In genomic region chr9:105990099-105990498, GRCm38 (mm10) we compare ENCODE assay signal across 20 mouse cellular contexts. TPM values are rescaled to one million over a fixed set of nuclear protein-coding genes. Genes with fewer than 3 reads are reported as not detected.
"Had no signal": no experiment of that assay in that cellular context is flagged by ENCODE, and none has a peak within 500 bp of the region (broad histone marks: within the 10 kb centered on the region; RNA-seq: fewer than 3 reads in every experiment).

No protein-coding gene starts in this region.

- H3K9me3 ChIP-seq: midbrain, embryonic 10.5 days; midbrain, embryonic 12.5 days; neural tube, embryonic 13.5 days; neural tube, embryonic 15.5 days had no signal

- ATAC-seq: midbrain, embryonic 16.5 days had no signal

- DNase-seq: lung, adult 18-20 months; lung, embryonic 14.5 days; lung, postnatal 10 days; lung, postnatal 4 days; midbrain, embryonic 14.5 days; retina, postnatal 1 day; right cerebral cortex, adult 18-20 months; right cerebral cortex, postnatal 25 days; spleen, adult 18-20 months; thymus, adult 18-20 months; thymus, postnatal 14 days; thymus, postnatal 36 days had no signal

- H3K36me3 ChIP-seq: midbrain, embryonic 10.5 days; midbrain, embryonic 12.5 days; neural tube, embryonic 13.5 days; neural tube, embryonic 15.5 days had no signal

- H3K9ac ChIP-seq: lung, embryonic 14.5 days; midbrain, embryonic 12.5 days; neural tube, embryonic 13.5 days; neural tube, embryonic 15.5 days had no signal

- H3K4me2 ChIP-seq: lung, embryonic 14.5 days; midbrain, embryonic 12.5 days; neural tube, embryonic 13.5 days; neural tube, embryonic 15.5 days had no signal

- H3K4me3 ChIP-seq: midbrain, embryonic 10.5 days; midbrain, embryonic 12.5 days; myocyte; neural tube, embryonic 13.5 days; neural tube, embryonic 15.5 days had no signal

- H3K27me3 ChIP-seq: midbrain, embryonic 12.5 days; neural tube, embryonic 13.5 days; neural tube, embryonic 15.5 days had no signal

- H3K27ac ChIP-seq: midbrain, embryonic 10.5 days; midbrain, embryonic 12.5 days; neural tube, embryonic 13.5 days; neural tube, embryonic 15.5 days had no signal

RNA-seq across cellular contexts. Expression of gene Col6a5, which starts 29.7 kb away (rescaled TPM):
- total RNA-seq: megakaryocyte, adult 5-6 weeks; megakaryocyte-erythroid progenitor cell, adult 5-6 weeks had no signal
- polyA plus RNA-seq: midbrain, embryonic 10.5 days; myocyte had no signal
